Mouse (Mus musculus) testis, postnatal 14 days (tissue): ENCODE results near the gene Chd3.

Source experiments
- DNase-seq: peaks from one replicate; pipeline ENCODE4 v3.0.0; 2021; ENCODE audit warnings: low spot score

The Chd3 gene

GRCm38 (mm10) chr11:69389531-69390399, 20.6 kb upstream of the Chd3 start:
- DNase-seq, result no peak

DNA sequence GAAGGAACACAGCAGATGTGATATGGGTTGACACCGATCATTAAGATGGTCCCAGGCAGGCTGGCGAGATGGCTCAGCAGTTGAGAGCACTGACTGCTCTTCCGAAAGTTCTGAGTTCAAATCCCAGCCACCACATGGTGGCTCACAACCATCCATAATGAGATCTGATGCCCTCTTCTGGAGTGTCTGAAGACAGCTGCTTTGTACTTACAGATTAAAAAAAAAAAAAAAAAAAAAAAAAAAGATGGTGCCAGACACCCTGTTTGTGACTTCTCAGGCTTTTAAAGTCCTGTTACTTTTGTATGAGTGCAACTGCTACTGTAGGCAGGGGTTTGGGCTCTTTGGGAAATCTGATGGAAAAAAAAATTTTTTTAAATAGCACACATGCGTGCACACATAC, 19.5 kb upstream of the Chd3 start:
- DNase-seq, result no peak

- DNase-seq, result no peak
Measured at GRCm38 (mm10) chr11:69386758-69387157, 17.6 kb upstream of the Chd3 start.

GRCm38 (mm10) chr11:69384979-69385378, 15.8 kb upstream of the Chd3 start:
- DNase-seq, result no peak

GRCm38 (mm10) chr11:69382478-69383105, 13.4 kb upstream of the Chd3 start:
- no peak for DNase-seq

GRCm38 (mm10) chr11:69381356-69381755, 12.2 kb upstream of the Chd3 start:
- no peak for DNase-seq

- DNase-seq, result no peak
Measured at GRCm38 (mm10) chr11:69379600-69379999, 10.4 kb upstream of the Chd3 start.

- no peak for DNase-seq
Measured at GRCm38 (mm10) chr11:69377766-69378165, 8.6 kb upstream of the Chd3 start.

- no peak for DNase-seq
Measured at GRCm38 (mm10) chr11:69375646-69376045, 6.4 kb upstream of the Chd3 start.

DNA sequence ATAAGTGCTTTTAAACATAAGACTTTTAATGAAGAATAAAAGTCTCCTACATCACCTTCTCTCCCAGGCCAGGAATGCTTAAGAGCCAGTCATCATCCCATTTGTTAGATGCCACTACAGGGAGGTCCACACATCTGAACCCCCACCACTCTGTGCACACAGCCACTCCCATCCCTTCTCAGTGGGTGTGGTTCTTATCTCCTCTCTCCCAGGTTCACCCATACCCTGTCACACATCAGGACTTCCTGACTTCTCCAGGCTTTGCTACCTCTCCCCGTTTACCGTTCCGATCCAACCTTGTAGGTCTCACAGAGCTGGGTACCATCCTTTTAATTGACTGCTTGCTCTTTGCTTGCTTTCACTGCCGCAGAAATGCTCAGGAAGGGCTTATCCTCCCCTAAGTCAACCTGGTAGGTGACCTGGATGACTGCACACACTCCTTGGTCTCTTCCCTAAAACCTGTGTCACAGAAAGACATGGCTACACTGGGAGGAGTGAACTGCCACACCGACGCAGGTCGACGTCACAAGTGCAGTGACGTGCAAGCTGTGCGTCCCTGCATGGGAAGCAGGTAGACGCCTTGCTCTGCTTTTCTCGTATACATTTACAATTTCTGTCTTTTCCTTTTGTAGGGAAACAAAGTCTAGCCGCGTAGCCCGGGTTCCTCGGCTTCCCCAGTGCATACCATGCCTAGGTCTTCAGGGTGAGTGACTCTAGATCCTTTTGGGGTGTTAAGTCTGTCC, 4.2 kb upstream of the Chd3 start:
- DNase-seq, result no peak

- DNase-seq, result no peak
Measured at GRCm38 (mm10) chr11:69372780-69373170, 3.6 kb upstream of the Chd3 start.

GRCm38 (mm10) chr11:69372056-69372779, 3.0 kb upstream of the Chd3 start:
- DNase-seq, result peak; percentile 33

DNA sequence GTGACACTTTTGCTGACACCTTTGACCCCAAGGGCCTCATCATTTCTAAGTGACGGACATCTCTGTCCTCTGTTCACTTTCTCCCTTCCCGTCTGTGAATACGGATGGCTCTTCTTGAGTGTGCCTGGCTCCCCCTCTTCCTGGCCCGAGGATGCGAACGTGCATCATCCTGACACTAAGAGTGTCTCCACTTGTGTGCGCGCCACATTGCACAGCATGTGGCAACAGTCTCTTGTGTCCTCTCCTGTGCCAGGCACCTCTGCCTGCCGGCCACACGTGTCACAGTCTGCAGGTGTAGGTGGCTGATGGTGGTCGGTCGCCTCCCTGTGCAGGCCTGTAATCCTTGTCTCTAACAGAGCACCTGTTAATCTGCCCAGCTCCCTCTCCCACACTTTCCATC, 2.4 kb upstream of the Chd3 start:
- DNase-seq, result no peak

- DNase-seq, result no peak
Measured at GRCm38 (mm10) chr11:69370817-69371215, 1.6 kb upstream of the Chd3 start.

DNA sequence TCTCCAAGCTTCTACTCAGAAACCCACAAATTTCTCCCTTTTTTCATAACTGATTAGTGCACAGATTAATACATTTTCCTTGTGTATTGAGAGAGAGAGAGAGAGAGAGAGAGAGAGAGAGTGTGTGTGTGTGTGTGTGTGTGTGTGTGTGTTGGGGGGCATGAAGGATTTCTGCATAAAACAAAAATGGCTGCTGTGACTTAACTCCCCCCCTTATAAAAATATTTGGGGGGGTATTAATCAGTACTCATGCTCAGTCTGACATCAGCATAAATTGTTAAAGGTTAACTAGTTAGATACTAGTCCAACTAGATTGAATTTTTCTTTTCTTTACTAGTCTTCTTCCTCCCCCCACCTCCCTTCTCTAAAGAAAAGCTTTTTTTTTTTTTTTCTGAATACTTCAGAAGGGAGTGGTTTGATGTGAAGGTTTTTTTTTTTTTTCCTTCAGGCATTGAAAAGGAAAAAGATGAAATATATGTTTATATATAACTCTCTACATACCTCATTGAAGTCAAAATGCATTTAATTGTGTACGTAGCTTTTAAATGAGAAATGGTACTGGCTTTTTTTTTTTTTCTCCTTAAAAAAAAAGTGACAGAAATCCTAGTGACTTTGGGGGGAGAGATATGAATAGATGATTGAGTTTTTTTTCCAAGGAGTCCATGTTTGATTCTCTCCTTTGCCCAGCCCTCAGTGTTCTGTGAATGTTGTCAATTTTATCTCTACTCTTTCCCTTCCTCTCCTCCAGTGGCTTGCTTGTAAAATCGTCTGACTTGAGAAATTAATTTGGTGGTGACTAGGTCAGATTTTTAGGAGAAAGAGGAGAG, 997 bp upstream of the Chd3 start:
- DNase-seq, result no peak

DNA sequence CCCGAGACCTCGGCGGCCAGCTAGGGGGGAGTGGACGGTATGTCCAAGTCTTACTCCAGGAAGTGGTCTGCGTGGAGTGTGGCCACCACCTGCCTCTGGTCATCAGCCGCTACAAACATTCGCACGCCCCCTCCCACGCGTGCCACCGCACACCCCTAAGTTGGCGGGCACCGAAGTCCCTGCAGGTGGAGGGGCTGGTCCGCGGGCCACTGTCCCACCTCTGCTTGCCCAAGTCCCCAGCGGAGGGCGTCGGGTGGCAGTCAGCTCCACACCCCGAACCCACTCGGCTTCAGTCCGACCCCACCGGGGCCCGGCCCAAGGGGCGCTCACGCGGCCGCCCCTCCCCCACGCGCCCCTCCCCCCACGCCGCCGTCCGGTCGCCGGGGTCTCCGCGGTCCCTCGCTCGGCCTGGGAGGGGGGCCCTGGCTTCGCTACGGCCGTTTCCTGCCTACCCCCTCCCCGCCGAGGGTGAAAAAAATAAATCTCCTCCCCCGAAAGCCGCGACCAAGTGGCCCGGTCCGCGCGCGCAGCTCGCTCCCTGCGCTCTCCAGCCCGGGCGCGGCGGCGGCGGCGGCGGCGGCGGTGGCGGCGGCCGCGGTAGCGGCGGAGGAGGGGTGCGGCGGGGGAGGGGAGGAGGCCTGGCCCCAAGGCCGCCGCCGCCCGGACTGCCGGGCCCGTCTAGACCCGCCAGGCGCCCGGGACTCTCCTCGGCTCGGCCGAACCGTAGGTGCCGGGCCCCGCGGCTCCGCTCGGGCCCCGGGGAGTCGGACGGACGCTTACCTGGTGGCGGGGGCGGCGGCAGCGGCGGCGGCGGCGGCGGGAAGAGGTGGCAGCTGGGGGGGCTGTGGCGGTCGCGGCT, 621 bp downstream of the Chd3 start:
- DNase-seq, result peak; percentile 68

DNA sequence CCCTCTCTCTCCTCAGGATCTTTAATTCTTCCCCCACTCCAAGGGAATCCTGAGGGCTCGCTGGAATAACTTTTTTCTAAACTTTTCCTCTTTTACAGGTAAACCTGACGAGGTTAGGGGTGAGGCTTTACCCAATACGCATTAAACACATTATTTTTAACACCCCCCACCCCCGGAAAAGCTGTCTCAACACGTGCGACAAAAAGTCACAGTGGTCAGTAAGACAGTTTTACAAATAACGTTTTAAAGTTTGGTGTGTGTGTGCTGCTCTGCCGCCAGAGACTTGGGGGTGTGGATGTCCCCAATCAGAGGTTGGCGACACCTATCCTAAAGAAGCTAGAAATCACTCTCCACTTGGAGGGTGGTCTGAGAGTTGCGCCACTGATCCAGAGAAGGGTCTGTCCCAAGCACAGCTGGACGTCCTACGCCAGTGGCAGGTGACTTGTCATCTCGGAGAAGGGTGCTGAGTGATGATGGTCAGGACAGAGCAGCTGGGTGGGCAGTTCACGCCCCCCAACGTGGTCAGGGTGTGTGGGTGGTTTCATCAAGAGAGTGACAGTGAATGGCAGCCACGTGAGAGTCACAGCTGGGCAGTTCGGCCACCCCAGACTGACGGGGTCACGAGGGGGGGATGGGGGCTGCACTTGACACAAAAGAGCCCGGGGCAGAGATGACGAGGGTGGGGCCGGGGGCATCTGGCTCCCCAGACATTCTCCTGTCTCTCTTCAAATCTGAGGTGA, 1.4 kb downstream of the Chd3 start:
- DNase-seq, result peak; percentile 54

GRCm38 (mm10) chr11:69366855-69367615, 2.2 kb downstream of the Chd3 start:
- peak; percentile 38 for DNase-seq
